Mouse (Mus musculus): ENCODE measurements around the gene Samd4. TPM values are rescaled to one million over a fixed set of nuclear protein-coding genes. Genes with fewer than 3 reads are reported as not detected.
"Not testable (repeated sequence)": the region's sequence is repeated elsewhere in the genome, so short reads cannot be mapped to it uniquely, and the experiment has no call there.

Gene Samd4
- polyA plus RNA-seq, 1 experiment from 2014 or later, result 14.8 TPM

GRCm38 (mm10) chr14:47105755-47106154 lies 223.1 kb downstream of the Samd4 start:
- Histone ChIP-seq H3K9me3 (no peaks in the 10 kb centered on the region), H3K4me2 (replicated peaks) (no peak overlapping the region), H3K27me3 (no peaks in the 10 kb centered on the region), H3K4me1 (peaks cover 9% of the 10 kb centered on the region; the same call in 1 of the 2 replicates), H3K4me3 (no peak overlapping the region), H3K36me3 (peaks cover 21% of the 10 kb centered on the region), H3K27ac (no peak overlapping the region), H3K9ac (no peak overlapping the region)
- 96% methylated on average over 3 of the region's 3 CpGs for WGBS
- no peak for ATAC-seq (ENCODE audit: low FRiP score, low read depth)

- no peaks in the 10 kb centered on the region for H3K27me3 ChIP-seq
- H3K4me3 ChIP-seq, result no peak overlapping the region
- no peak overlapping the region for H3K9ac ChIP-seq
- H3K36me3 ChIP-seq, result peaks cover 11% of the 10 kb centered on the region
- no peak overlapping the region for H3K4me2 ChIP-seq (replicated peaks)
- ATAC-seq (ENCODE audit: low FRiP score, low read depth), result no peak
- peaks cover 14% of the 10 kb centered on the region; the same call in 1 of the 2 replicates for H3K4me1 ChIP-seq
- H3K27ac ChIP-seq, result no peak overlapping the region
- 83% methylated on average over 3 of the region's 3 CpGs for WGBS
- no peaks in the 10 kb centered on the region for H3K9me3 ChIP-seq
Observed at GRCm38 (mm10) chr14:47107461-47107860, 224.8 kb downstream of the Samd4 start.

DNA sequence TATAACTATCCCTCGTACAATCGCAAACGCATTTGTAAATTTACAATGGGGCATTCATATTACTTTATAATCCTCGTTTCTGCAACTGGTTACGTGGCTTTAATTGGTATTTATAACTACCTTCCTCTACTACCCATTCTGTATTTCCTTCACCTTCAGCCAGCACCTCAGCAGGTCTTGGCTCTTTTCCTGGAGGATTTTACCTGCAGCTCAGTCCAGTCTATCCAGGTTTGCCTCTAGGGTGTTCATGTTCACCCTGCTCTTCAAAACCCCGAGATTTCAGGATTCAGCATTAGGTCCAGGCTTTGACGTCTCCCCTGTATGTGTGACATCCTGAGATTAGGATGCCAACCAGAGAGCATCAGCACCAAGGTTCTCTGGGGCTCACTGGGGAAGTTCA lies 227.7 kb downstream of the Samd4 start:
- H3K27ac ChIP-seq; H3K4me1 ChIP-seq; H3K9ac ChIP-seq; H3K36me3 ChIP-seq; H3K4me2 ChIP-seq (replicated peaks); H3K9me3 ChIP-seq; H3K4me3 ChIP-seq; ATAC-seq (ENCODE audit: low FRiP score, low read depth); H3K27me3 ChIP-seq: not testable (repeated sequence)
- WGBS, result 77% methylated on average over 6 of the region's 7 CpGs

DNA sequence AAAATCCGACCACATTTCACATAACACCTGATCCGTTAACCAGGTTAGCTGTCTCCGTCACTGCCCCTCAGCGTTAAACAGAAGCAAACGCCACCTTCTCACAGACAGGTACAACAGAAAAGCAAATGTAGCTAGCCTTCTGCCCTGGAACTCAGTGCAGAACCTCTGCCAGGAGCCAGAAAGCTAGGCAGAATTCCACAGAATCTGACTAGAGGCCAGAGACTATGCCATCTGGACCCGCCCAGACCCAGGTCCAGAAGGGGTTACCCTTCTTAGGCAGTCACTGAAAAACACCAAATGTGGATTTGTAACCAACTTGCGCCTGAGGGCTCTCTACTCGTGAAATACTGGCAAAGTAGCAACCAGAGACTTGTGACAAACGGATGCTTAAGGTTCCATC lies 228.7 kb downstream of the Samd4 start:
- H3K36me3 ChIP-seq, result peaks cover 3% of the 10 kb centered on the region
- no peak overlapping the region for H3K27ac ChIP-seq
- H3K27me3 ChIP-seq, result no peaks in the 10 kb centered on the region
- H3K4me1 ChIP-seq, result 0 out of 2 replicates have a peak, but pooled peaks cover 8% of the 10 kb centered on the region
- ATAC-seq (ENCODE audit: low FRiP score, low read depth), result no peak
- no peak overlapping the region for H3K9ac ChIP-seq
- 39% methylated on average over 9 of the region's 9 CpGs for WGBS
- no peak overlapping the region for H3K4me3 ChIP-seq
- no peak overlapping the region for H3K4me2 ChIP-seq (replicated peaks)
- peaks cover 5% of the 10 kb centered on the region; the same call in 1 of the 2 replicates for H3K9me3 ChIP-seq

DNA sequence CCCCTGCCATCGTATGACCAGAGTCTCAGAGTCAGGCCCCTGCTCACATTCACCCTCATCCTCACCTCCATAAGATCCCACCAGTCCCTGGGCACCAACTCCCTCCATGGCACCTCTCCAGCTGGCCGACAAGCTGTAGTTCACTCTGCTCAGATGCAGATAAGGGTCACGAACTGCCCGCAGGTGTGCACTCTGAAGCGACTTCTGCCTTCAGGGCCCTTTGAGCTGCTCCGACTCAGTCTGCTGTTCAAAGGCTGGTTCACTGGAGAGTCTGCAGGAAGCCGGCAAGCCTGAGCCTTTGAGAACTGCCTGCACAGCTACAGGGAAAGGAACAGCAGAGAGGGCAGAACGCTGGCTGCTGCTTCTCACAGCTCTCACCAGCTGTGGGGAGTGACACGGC lies 232.5 kb downstream of the Samd4 start:
- Histone ChIP-seq H3K27me3 (no peaks in the 10 kb centered on the region), H3K9me3 (peaks cover 5% of the 10 kb centered on the region; the same call in 1 of the 2 replicates), H3K4me1 (0 out of 2 replicates have a peak, but pooled peaks cover 8% of the 10 kb centered on the region), H3K4me2 (replicated peaks) (no peak overlapping the region), H3K36me3 (no peaks in the 10 kb centered on the region), H3K4me3 (no peak overlapping the region), H3K27ac (no peak overlapping the region), H3K9ac (no peak overlapping the region)
- ATAC-seq (ENCODE audit: low FRiP score, low read depth), result no peak
- 66% methylated on average over 9 of the region's 9 CpGs for WGBS

DNA sequence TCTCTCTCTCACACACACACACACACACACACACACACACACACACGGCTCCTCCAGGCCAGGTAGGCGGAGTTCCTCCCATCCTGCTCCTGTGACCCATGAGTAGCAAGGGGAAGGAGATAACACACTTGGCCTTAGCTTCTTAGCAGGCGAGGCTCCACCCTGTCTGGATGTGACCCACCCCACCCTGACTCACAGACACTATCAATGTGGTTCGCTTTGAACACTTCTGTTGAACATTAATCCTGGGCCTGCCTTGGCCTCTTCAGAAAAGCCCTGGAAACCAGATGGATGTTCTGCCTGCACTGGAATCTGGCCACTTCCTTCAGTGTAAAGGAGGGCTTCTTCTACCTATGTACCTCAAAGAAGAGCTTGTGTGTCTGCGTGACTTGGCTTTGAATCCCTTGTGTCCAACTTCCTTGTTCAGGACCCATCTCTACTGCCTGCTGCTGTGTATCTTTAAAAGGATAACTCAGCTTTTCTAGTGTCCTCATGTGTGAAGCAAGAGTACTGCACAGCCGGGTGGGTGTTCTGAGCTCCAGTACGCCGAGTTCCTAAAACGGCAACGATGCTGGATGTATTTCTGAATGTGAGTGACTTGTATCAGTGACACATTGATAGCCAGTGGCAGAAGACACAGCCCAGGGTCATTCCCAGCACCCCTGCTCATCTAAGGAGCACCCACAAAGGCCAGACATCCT lies 233.6 kb downstream of the Samd4 start:
- H3K4me2 ChIP-seq (replicated peaks), result no peak overlapping the region
- H3K9me3 ChIP-seq, result peaks cover 5% of the 10 kb centered on the region; the same call in 1 of the 2 replicates
- 0 out of 2 replicates have a peak, but pooled peaks cover under 1% of the 10 kb centered on the region for H3K4me1 ChIP-seq
- ATAC-seq (ENCODE audit: low FRiP score, low read depth), result no peak
- no peak overlapping the region for H3K4me3 ChIP-seq
- H3K36me3 ChIP-seq, result no peaks in the 10 kb centered on the region
- no peak overlapping the region for H3K27ac ChIP-seq
- no peak overlapping the region for H3K9ac ChIP-seq
- H3K27me3 ChIP-seq, result no peaks in the 10 kb centered on the region
- 81% methylated on average over 8 of the region's 10 CpGs for WGBS

GRCm38 (mm10) chr14:47117522-47117921 lies 234.9 kb downstream of the Samd4 start:
- H3K9ac ChIP-seq, result no peak overlapping the region
- H3K4me3 ChIP-seq, result no peak overlapping the region
- WGBS, result 79% methylated on average over 7 of the region's 7 CpGs
- H3K27me3 ChIP-seq, result no peaks in the 10 kb centered on the region
- H3K4me2 ChIP-seq (replicated peaks), result no peak overlapping the region
- H3K4me1 ChIP-seq, result no peaks in the 10 kb centered on the region
- no peak overlapping the region for H3K27ac ChIP-seq
- H3K36me3 ChIP-seq, result no peaks in the 10 kb centered on the region
- no peak for ATAC-seq (ENCODE audit: low FRiP score, low read depth)
- H3K9me3 ChIP-seq, result peaks cover 5% of the 10 kb centered on the region; the same call in 1 of the 2 replicates

DNA sequence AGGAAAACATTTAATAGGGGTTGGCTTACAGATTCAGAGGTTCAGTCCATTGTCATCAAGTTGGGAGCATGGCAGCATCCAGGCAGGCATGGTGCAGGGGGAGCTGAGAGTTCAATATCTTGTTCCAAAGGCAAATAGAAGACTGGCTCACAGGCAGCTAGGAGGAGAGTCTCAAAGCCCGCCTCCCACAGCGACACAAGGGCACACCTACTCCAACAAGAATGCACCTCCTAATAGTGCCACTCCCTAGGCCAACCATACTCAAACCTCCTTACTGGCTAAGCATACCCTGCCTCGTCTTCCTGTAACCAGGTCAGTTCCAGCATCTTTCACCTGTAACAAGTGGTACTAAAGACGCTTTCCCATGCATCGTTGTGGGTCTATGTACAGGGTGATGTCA lies 245.3 kb downstream of the Samd4 start:
- Histone ChIP-seq H3K27me3 (no peaks in the 10 kb centered on the region), H3K36me3 (no peaks in the 10 kb centered on the region), H3K4me1 (no peaks in the 10 kb centered on the region), H3K4me3 (no peak overlapping the region), H3K4me2 (replicated peaks) (no peak overlapping the region), H3K27ac (no peak overlapping the region), H3K9me3 (no peaks in the 10 kb centered on the region), H3K9ac (no peak overlapping the region)
- 84% methylated on average over 5 of the region's 5 CpGs for WGBS
- ATAC-seq (ENCODE audit: low FRiP score, low read depth), result no peak

DNA sequence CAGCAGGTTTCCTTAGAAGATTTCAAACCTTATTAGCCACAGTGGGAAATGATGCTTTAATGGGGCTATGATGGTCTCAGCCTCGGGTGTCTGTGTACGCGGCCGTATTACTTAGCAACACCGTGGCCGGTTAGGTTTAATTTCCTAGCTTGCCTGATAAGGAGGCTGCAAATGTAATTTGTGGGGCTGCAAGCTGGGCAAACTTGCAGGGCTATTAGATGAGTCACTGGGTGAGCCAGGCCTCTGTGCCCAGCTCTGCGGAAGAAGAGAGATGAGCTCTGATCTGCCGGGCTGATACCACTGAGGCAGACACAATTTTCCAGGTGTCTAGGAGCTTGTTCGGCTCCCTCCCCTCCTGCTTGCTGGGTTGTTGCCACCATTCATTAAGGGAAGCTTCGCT lies 251.3 kb downstream of the Samd4 start:
- no peak overlapping the region for H3K27ac ChIP-seq
- no peak for ATAC-seq (ENCODE audit: low FRiP score, low read depth)
- no peaks in the 10 kb centered on the region for H3K36me3 ChIP-seq
- 48% methylated on average over 10 of the region's 10 CpGs for WGBS
- no peaks in the 10 kb centered on the region for H3K4me1 ChIP-seq
- no peak overlapping the region for H3K4me2 ChIP-seq (replicated peaks)
- H3K27me3 ChIP-seq, result no peaks in the 10 kb centered on the region
- no peak overlapping the region for H3K4me3 ChIP-seq
- H3K9me3 ChIP-seq, result no peaks in the 10 kb centered on the region
- no peak overlapping the region for H3K9ac ChIP-seq

DNA sequence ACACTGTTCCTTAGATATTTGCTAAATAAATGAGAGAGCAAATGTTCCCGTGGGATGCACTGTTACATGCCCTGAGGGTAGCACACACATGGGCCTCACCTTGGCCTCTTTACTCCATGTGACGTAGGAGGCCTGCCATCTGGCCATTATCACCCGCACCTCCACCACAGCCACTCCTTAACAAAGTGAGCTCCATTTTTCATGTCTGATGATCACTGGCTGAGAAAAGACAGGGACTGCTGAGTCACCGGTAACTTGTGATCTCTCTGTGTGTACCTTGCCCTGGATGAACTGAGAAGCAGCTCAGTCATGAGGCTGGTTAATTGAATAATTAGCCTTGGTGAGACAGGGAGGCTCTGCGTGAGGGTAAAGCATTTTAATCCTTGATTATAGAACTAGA lies 254.0 kb downstream of the Samd4 start:
- H3K9me3 ChIP-seq, result no peaks in the 10 kb centered on the region
- no peaks in the 10 kb centered on the region for H3K36me3 ChIP-seq
- no peak overlapping the region for H3K4me2 ChIP-seq (replicated peaks)
- H3K4me1 ChIP-seq, result no peaks in the 10 kb centered on the region
- H3K27me3 ChIP-seq, result no peaks in the 10 kb centered on the region
- H3K4me3 ChIP-seq, result no peak overlapping the region
- 60% methylated on average over 5 of the region's 5 CpGs for WGBS
- no peak overlapping the region for H3K27ac ChIP-seq
- H3K9ac ChIP-seq, result no peak overlapping the region
- no peak for ATAC-seq (ENCODE audit: low FRiP score, low read depth)

DNA sequence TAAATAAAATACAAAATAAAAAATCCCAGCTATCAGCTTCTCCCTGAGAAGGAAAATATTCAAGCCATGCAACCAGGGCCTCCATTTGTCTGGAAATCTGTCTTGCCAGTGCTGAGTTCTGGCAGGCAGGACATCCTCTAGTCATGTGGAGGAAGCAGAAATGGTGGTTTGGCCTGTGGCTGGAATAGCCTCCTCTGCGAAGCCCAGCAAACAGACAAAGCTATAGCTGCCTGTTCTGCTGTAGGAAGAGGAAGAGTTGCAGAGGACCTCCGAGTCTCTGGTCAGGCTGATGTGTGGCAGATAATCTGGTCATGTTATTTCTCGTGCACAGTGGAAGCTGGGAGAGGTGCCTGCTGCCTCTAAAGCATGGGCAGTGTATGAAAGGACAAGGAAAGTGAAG lies 256.2 kb downstream of the Samd4 start:
- ATAC-seq (ENCODE audit: low FRiP score, low read depth), result no peak
- no peaks in the 10 kb centered on the region for H3K36me3 ChIP-seq
- WGBS, result 71% methylated on average over 3 of the region's 3 CpGs

DNA sequence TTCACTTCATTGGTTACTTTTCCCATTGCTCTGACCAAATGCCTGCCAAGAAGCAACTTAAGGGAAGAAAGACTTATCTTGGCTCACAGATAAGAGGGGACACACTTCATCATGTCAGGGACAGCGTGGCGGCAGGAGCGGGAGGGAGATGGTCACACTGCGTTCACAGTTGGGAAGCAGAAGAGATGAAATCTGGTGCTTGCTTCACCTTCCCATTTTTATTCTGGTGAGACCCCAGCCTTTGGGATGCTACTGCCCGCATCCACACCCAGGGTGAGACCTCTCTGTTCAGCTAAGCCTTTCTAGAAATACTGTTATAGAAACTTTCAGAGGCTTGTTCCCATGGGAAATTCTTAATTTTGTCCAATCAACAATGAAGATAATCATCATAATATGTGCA lies 261.7 kb downstream of the Samd4 start:
- Histone ChIP-seq H3K27ac (no peak overlapping the region), H3K9me3 (0 out of 2 replicates have a peak, but pooled peaks cover 2% of the 10 kb centered on the region), H3K4me1 (no peaks in the 10 kb centered on the region), H3K4me3 (no peak overlapping the region), H3K4me2 (replicated peaks) (no peak overlapping the region), H3K9ac (no peak overlapping the region), H3K27me3 (no peaks in the 10 kb centered on the region), H3K36me3 (no peaks in the 10 kb centered on the region)
- WGBS, result 96% methylated on average over 5 of the region's 5 CpGs
- no peak for ATAC-seq (ENCODE audit: low FRiP score, low read depth)

More for the DNA sequence above, 256.2 kb downstream of the Samd4 start:
- no peak overlapping the region for H3K4me2 ChIP-seq (replicated peaks)
- no peak overlapping the region for H3K9ac ChIP-seq
- H3K9me3 ChIP-seq, result no peaks in the 10 kb centered on the region
- no peak overlapping the region for H3K4me3 ChIP-seq
- H3K4me1 ChIP-seq, result no peaks in the 10 kb centered on the region
- no peaks in the 10 kb centered on the region for H3K27me3 ChIP-seq
- H3K27ac ChIP-seq, result no peak overlapping the region

- no peak overlapping the region for H3K4me2 ChIP-seq (replicated peaks)
- 85% methylated on average over 6 of the region's 6 CpGs for WGBS
- no peak overlapping the region for H3K9ac ChIP-seq
- H3K9me3 ChIP-seq, result no peaks in the 10 kb centered on the region
- no peaks in the 10 kb centered on the region for H3K4me1 ChIP-seq
- no peaks in the 10 kb centered on the region for H3K27me3 ChIP-seq
- no peak overlapping the region for H3K4me3 ChIP-seq
- no peak for ATAC-seq (ENCODE audit: low FRiP score, low read depth)
- no peaks in the 10 kb centered on the region for H3K36me3 ChIP-seq
- H3K27ac ChIP-seq, result no peak overlapping the region
Observed at GRCm38 (mm10) chr14:47151306-47151705, 268.7 kb downstream of the Samd4 start.
